Mouse (Mus musculus) B cell, adult 62 days (primary cell): ENCODE results near the gene Rad21l. TPM values are rescaled to one million over a fixed set of nuclear protein-coding genes. Genes with fewer than 3 reads are reported as not detected.

Experiments
- total RNA-seq: library from RNA; stranded (reverse); gene quantifications from 4 replicates; pipeline ENCODE4 v1.2.4, GENCODE M21; 2023

Rad21l gene
- not detected in 4 replicates for total RNA-seq

GRCm38 (mm10) chr2:151668433-151668832, at the start of gene Rad21l:
TSS of gene Rad21l (minus strand) at chr2:151668533.

GRCm38 (mm10) chr2:151701231-151702145, 33.2 kb upstream of the Rad21l start, which contains the start of gene Tmem74b:
TSS of gene Tmem74b (plus strand) at chr2:151702008.

GRCm38 (mm10) chr2:151632159-151632814, 36.0 kb downstream of the Rad21l start, which contains the start of gene Snph:
TSS of gene Snph (minus strand) at chr2:151632593.

Other genes starting within 250 kb of the Rad21l start
- not detected in 4 replicates for gene 4921509C19Rik, start 192.4 kb downstream of the Rad21l start, total RNA-seq
- 101 to 112 TPM (median 105 TPM) in 4 replicates for gene Nsfl1c, start 174.4 kb downstream of the Rad21l start, total RNA-seq
- 58.7 to 68.1 TPM (median 67.3 TPM) in 4 replicates for gene Fkbp1a, start 126.0 kb downstream of the Rad21l start, total RNA-seq
- 1.5 to 4.0 TPM (median 1.9 TPM) in 4 replicates for gene Sdcbp2, start 95.9 kb downstream of the Rad21l start, total RNA-seq
- 0.30 to 2.1 TPM (median 0.48 TPM) in 4 replicates for gene Snph, start 35.9 kb downstream of the Rad21l start, total RNA-seq
- not detected in 4 replicates for gene Tmem74b, start 33.5 kb upstream of the Rad21l start, total RNA-seq
- 31.9 to 41.4 TPM (median 38.0 TPM) in 4 replicates for gene Psmf1, start 75.7 kb upstream of the Rad21l start, total RNA-seq
- not detected in 4 replicates for gene Rspo4, start 174.4 kb upstream of the Rad21l start, total RNA-seq
- not detected in 4 replicates for gene Angpt4, start 242.7 kb upstream of the Rad21l start, total RNA-seq